ENCODE assay signal across 12 mouse cellular contexts in genomic region chr13:83867831-83868473, GRCm38 (mm10).
DNase-seq lines count a peak whose midpoint lies in the region; ATAC-seq and TF ChIP-seq lines count a peak whose summit lies in the region.
"Had no signal": no experiment of that assay in that cellular context is flagged by ENCODE, and none has a peak within 500 bp of the region (broad histone marks: within the 10 kb centered on the region; RNA-seq: fewer than 3 reads in every experiment).

No protein-coding gene starts in this region.

- no peak overlapping the region for H3K4me3 ChIP-seq in forebrain, embryonic 11.5 days (ENCODE audit: low read depth, low read length)
- H3K4me3 ChIP-seq in hindbrain, embryonic 14.5 days (replicated peaks; ENCODE audit: low read length), result no peak overlapping the region
- no peak overlapping the region for H3K4me3 ChIP-seq in midbrain, postnatal 0 days (ENCODE audit: low read depth, low read length)
- H3K4me3 ChIP-seq: gastrocnemius, adult 2 months; heart, embryonic 12.5 days; liver, embryonic 13.5 days had no signal

- no peaks in the 10 kb centered on the region for H3K36me3 ChIP-seq in forebrain, embryonic 11.5 days (ENCODE audit: control insufficient read depth, insufficient read depth, low read length)
- H3K36me3 ChIP-seq in hindbrain, embryonic 14.5 days (replicated peaks; ENCODE audit: control insufficient read depth, insufficient read depth), result no peaks in the 10 kb centered on the region
- H3K36me3 ChIP-seq in midbrain, postnatal 0 days (ENCODE audit: insufficient read depth, low read length), result no peaks in the 10 kb centered on the region
- H3K36me3 ChIP-seq: heart, embryonic 12.5 days; liver, embryonic 13.5 days had no signal

- 73% methylated on average over 4 of the region's 4 CpGs for whole genome bisulfite sequencing in forebrain, embryonic 11.5 days
- 23% methylated on average over 4 of the region's 4 CpGs for WGBS in hindbrain, embryonic 14.5 days
- WGBS in midbrain, postnatal 0 days, result 23% methylated on average over 4 of the region's 4 CpGs

- H3K9ac ChIP-seq in forebrain, embryonic 11.5 days (ENCODE audit: low read length), result no peak overlapping the region
- no peak overlapping the region; the same call in 1 of the 2 replicates for H3K9ac ChIP-seq in hindbrain, embryonic 14.5 days
- no peak overlapping the region for H3K9ac ChIP-seq in midbrain, postnatal 0 days (replicated peaks; ENCODE audit: low read length, poor library complexity, severe bottlenecking)
- H3K9ac ChIP-seq: heart, embryonic 12.5 days; liver, embryonic 13.5 days had no signal

- peaks cover 3% of the 10 kb centered on the region for H3K4me1 ChIP-seq in forebrain, embryonic 11.5 days (replicated peaks; ENCODE audit: control insufficient read depth, insufficient read depth, low read length)
- H3K4me1 ChIP-seq in hindbrain, embryonic 14.5 days (replicated peaks; ENCODE audit: control insufficient read depth, insufficient read depth, low read length), result peaks cover 9% of the 10 kb centered on the region; the same call in 1 of the 2 replicates
- H3K4me1 ChIP-seq in midbrain, postnatal 0 days (ENCODE audit: insufficient read depth, low read length), result peaks cover 2% of the 10 kb centered on the region
- H3K4me1 ChIP-seq: heart, embryonic 12.5 days; liver, embryonic 13.5 days had no signal

- H3K9me3 ChIP-seq in forebrain, embryonic 11.5 days (ENCODE audit: control insufficient read depth, low read length), result no peaks in the 10 kb centered on the region
- no peaks in the 10 kb centered on the region for H3K9me3 ChIP-seq in hindbrain, embryonic 14.5 days (ENCODE audit: control insufficient read depth, low read length)
- H3K9me3 ChIP-seq in midbrain, postnatal 0 days (ENCODE audit: low read length), result no peaks in the 10 kb centered on the region
- H3K9me3 ChIP-seq: heart, embryonic 12.5 days; liver, embryonic 13.5 days had no signal

- no peaks in the 10 kb centered on the region for H3K27me3 ChIP-seq in forebrain, embryonic 11.5 days (ENCODE audit: control insufficient read depth, insufficient read depth, low read length)
- H3K27me3 ChIP-seq in hindbrain, embryonic 14.5 days (ENCODE audit: control insufficient read depth, insufficient read depth, low read length), result no peaks in the 10 kb centered on the region
- H3K27me3 ChIP-seq in midbrain, postnatal 0 days (ENCODE audit: insufficient read depth, low read length), result no peaks in the 10 kb centered on the region
- H3K27me3 ChIP-seq: heart, embryonic 12.5 days; liver, embryonic 13.5 days had no signal

- TF ChIP-seq CTCF in midbrain, postnatal 0 days (IDR thresholded peaks at IDR 0.05), result no peak

- ATAC-seq in cerebellum, adult (ENCODE audit: insufficient number of reproducible peaks, low FRiP score, low TSS enrichment), result peak; percentile 50; the same call in 1 of the 2 replicates
- peak; percentile 50; the same call in 1 of the 2 replicates for ATAC-seq in forebrain, embryonic 11.5 days (replicated peaks; ENCODE audit: low FRiP score)
- ATAC-seq in hindbrain, embryonic 14.5 days (ENCODE audit: low FRiP score), result peak; percentile 72
- peak; percentile 56; the same call in 1 of the 2 replicates for ATAC-seq in midbrain, postnatal 0 days (ENCODE audit: low FRiP score)

- H3K4me2 ChIP-seq in forebrain, embryonic 11.5 days (ENCODE audit: low read depth, low read length, severe bottlenecking), result no peak overlapping the region
- 0 out of 2 replicates have a peak overlapping the region, but pooled peaks have one; percentile 15 for H3K4me2 ChIP-seq in hindbrain, embryonic 14.5 days (replicated peaks)
- H3K4me2 ChIP-seq in midbrain, postnatal 0 days (ENCODE audit: low read depth, low read length, poor library complexity, severe bottlenecking), result no peak overlapping the region; the same call in 1 of the 2 replicates
- H3K4me2 ChIP-seq: heart, embryonic 12.5 days; liver, embryonic 13.5 days had no signal

- no peak overlapping the region for H3K27ac ChIP-seq in forebrain, embryonic 11.5 days (ENCODE audit: low read depth, low read length)
- peak overlapping the region; percentile 93 for H3K27ac ChIP-seq in hindbrain, embryonic 14.5 days
- H3K27ac ChIP-seq in midbrain, postnatal 0 days (ENCODE audit: low read depth, low read length), result peak overlapping the region; percentile 80
- H3K27ac ChIP-seq: gastrocnemius, adult 2 months; liver, embryonic 13.5 days had no signal

- no peak for DNase-seq in cerebellum, postnatal 4 days (ENCODE audit: low spot score in 2 of 2)
- no peak for DNase-seq in forebrain, embryonic 11.5 days (ENCODE audit: low spot score)
- no peak for DNase-seq in hindbrain, embryonic 14.5 days (ENCODE audit: low spot score)
- DNase-seq in midbrain, postnatal 0 days (ENCODE audit: low spot score), result peak; percentile 47
- DNase-seq in heart, adult 18-20 months, result no peak
- no peak for DNase-seq in yolk sac, embryonic 10.5 days (ENCODE audit: low spot score)
- no peak for DNase-seq in lung, adult 18-20 months
- DNase-seq: adrenal gland, postnatal 36 days; gastrocnemius, adult 2 months; liver, embryonic 13.5 days had no signal
